8 mouse cellular contexts compared by ENCODE assay signal in the genomic region with DNA sequence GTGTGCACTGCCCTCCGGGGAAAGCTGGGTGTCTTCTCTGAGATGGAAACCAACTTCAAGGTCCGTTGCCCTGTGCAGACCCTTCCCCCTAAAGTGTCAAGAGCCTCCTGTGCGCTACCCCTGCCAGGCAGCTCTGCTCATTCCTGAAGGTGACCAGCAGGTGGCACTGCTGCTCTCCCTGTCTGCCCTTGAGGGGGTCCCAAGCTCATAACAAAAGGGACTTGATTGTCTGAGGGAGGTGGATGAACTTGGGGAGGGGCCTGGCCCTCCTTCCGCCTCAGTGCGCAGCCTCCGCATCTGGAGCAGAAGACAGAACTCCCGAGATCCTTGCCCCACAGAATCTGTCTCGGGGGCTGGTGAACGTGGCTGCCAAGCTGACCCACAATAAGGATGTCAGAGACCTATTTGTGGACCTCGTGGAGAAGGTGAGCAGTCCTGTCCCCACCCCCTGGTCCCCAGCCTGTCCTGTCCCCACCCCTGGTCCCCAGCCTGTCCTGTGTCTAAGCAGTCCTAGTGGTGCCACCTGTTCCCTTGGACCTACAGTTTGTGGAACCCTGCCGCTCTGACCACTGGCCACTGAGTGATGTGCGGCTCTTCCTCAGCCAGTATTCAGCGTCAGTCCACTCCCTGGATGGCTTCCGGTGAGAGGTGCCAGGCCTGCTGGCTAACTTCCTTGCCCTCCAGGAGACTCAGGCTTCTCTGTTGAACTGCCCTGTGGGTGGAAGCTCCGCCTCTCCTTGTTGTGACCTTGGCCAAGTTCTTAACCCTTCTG. TPM values are rescaled to one million over a fixed set of nuclear protein-coding genes. Genes with fewer than 3 reads are reported as not detected.
DNase-seq lines count a peak whose midpoint lies in the region; TF ChIP-seq lines count a peak whose summit lies in the region.

No protein-coding gene starts in this region.

- H3K27ac ChIP-seq in cerebellum, adult 2 months (ENCODE audit: insufficient read depth, low read length): no peak overlapping the region

- peak overlapping the region; percentile 9 for H3K4me3 ChIP-seq in cerebellum, adult 2 months (replicated peaks; ENCODE audit: insufficient read depth, low read depth, low read length)

- intact Hi-C loops in gastrocnemius, postnatal 14 days (cut with DNase I; ENCODE audit: low total_unique reads): no loop called here
- intact Hi-C loops in left cerebral cortex, postnatal 36 days (cut with DNase I): loop anchor here (1.0 kb wide), 1 partner anchor 24 kb away; the partner anchor contains the start of gene Mus81

- peak; percentile 85 for TF ChIP-seq CTCF in cerebellum, adult 2 months (IDR thresholded peaks at IDR 0.05; ENCODE audit: borderline replicate concordance, insufficient read depth, low read depth, low read length)

- WGBS in cerebellum, adult 2 months: 6% methylated on average over 15 of the region's 15 CpGs

- TF ChIP-seq POLR2A in cerebellum, adult 2 months (IDR thresholded peaks at IDR 0.05; ENCODE audit: borderline replicate concordance, insufficient read depth, low read length): no peak

- H3K4me1 ChIP-seq in cerebellum, adult 2 months (ENCODE audit: control insufficient read depth, insufficient read depth, low read length): peaks cover 11% of the 10 kb centered on the region

- H3K36me3 ChIP-seq in splenic B cell, adult 2 months (ENCODE audit: control insufficient read depth, insufficient read depth, low read length, poor library complexity, severe bottlenecking): peaks cover 8% of the 10 kb centered on the region; the same call in 1 of the 2 replicates

- peak; percentile 76 for DNase-seq in right cerebral cortex, postnatal 4 days
- no peak for DNase-seq in right cerebral cortex, postnatal 25 days
- peak; percentile 60 to 74 for DNase-seq in cerebellum, adult 2 months
- DNase-seq in gastrocnemius, postnatal 14 days: peak; percentile 51
- DNase-seq in kidney, adult 11 months: peak; percentile 50
- peak; percentile 80 for DNase-seq in lung, postnatal 10 days
- peak; percentile 71 for DNase-seq in splenic B cell, adult 2 months (ENCODE audit: low read depth, low spot score)
- DNase-seq in left cerebral cortex, postnatal 36 days (ENCODE audit: low spot score in 2 of 2): no peak

- H3K27me3 ChIP-seq in cerebellum, adult 2 months (ENCODE audit: control insufficient read depth, insufficient read depth, low read length): no peaks in the 10 kb centered on the region
- H3K27me3 ChIP-seq in splenic B cell, adult 2 months (ENCODE audit: control insufficient read depth, insufficient read depth, low read length, poor library complexity, severe bottlenecking): no peaks in the 10 kb centered on the region

RNA-seq across cellular contexts. Expression of gene Fibp, which starts 3.6 kb away (rescaled TPM):
- polyA plus RNA-seq in cerebellum, adult 2 months (2012; rRNA removed): 140 and 146 TPM in 2 replicates
- 10 to 100 TPM; 42.0 to 44.8 TPM for total RNA-seq in gastrocnemius, postnatal 14 days (2021)
- total RNA-seq in left cerebral cortex, postnatal 36 days (2021): 10 to 100 TPM; 87.2 to 95.1 TPM

RNA-seq across cellular contexts. Expression of gene Ctsw, which starts 4.3 kb away (rescaled TPM):
- polyA plus RNA-seq in cerebellum, adult 2 months (2012; rRNA removed): 1.2 and 1.5 TPM in 2 replicates
- total RNA-seq in gastrocnemius, postnatal 14 days (2021): not detected
- under 1 TPM in 1 of 2 experiments, not detected in 1; 0.86 TPM for total RNA-seq in left cerebral cortex, postnatal 36 days (2021)

RNA-seq across cellular contexts. Expression of gene Ccdc85b, which starts 6.3 kb away (rescaled TPM):
- polyA plus RNA-seq in cerebellum, adult 2 months (2012; rRNA removed): 31.0 and 32.5 TPM in 2 replicates
- 1 to 10 TPM; 6.4 to 7.2 TPM for total RNA-seq in gastrocnemius, postnatal 14 days (2021)
- total RNA-seq in left cerebral cortex, postnatal 36 days (2021): 10 to 100 TPM; 28.5 to 31.7 TPM

RNA-seq across cellular contexts. Expression of gene Efemp2, which starts 9.8 kb away (rescaled TPM):
- polyA plus RNA-seq in cerebellum, adult 2 months (2012; rRNA removed): 43.3 and 43.4 TPM in 2 replicates
- total RNA-seq in gastrocnemius, postnatal 14 days (2021): 10 to 100 TPM; 14.8 to 21.3 TPM
- 10 to 100 TPM; 11.2 to 16.0 TPM for total RNA-seq in left cerebral cortex, postnatal 36 days (2021)

RNA-seq across cellular contexts. Expression of gene Fosl1, which starts 16.6 kb away (rescaled TPM):
- polyA plus RNA-seq in cerebellum, adult 2 months (2012; rRNA removed): not detected in 2 replicates
- total RNA-seq in gastrocnemius, postnatal 14 days (2021): not detected
- total RNA-seq in left cerebral cortex, postnatal 36 days (2021): not detected

Comparison
In these comparisons a context has a peak if more than half of its experiments do, and no peak if none do; other contexts are left out.
1. DNase-seq: peak in right cerebral cortex, postnatal 4 days (single experiment), cerebellum, adult 2 months (2 of 2), gastrocnemius, postnatal 14 days (single experiment), kidney, adult 11 months (single experiment), lung, postnatal 10 days (single experiment) and splenic B cell, adult 2 months (single experiment); none in right cerebral cortex, postnatal 25 days (single experiment) and left cerebral cortex, postnatal 36 days (0 of 2).